Mouse (Mus musculus) lung, adult 2 months (tissue): ENCODE data around the gene Hist1h2br. TPM values are rescaled to one million over a fixed set of nuclear protein-coding genes. Genes with fewer than 3 reads are reported as not detected.
"Not testable (repeated sequence)": the region's sequence is repeated elsewhere in the genome, so short reads cannot be mapped to it uniquely, and the experiment has no call there.

Source experiments
- DNase-seq: peaks from one replicate; pipeline ENCODE4 v3.0.0; 2022
- H3K4me1 ChIP-seq: fragments of 200-500 bp; 2 replicates; pipeline ENCODE4 v1.6.1; 2011; ENCODE audit warnings: low read length; ENCODE audit not compliant: control insufficient read depth, insufficient read depth
- H3K4me3 ChIP-seq: fragments of 200-500 bp; replicated peaks from 2 replicates; pipeline ENCODE3; 2011; ENCODE audit warnings: low read depth, mild to moderate bottlenecking, control low read depth, low read length; ENCODE audit errors: extremely low read depth
- CTCF ChIP-seq: fragments of 200-500 bp; IDR thresholded peaks from 2 replicates; pipeline ENCODE4 v1.5.1; 2011; ENCODE audit warnings: mild to moderate bottlenecking, low read length, control low read depth; ENCODE audit not compliant: insufficient read depth
- POLR2A ChIP-seq: fragments of 200-500 bp; IDR thresholded peaks from 2 replicates; pipeline ENCODE4 v1.6.1; 2011; ENCODE audit warnings: low read depth, mild to moderate bottlenecking, control low read depth, low read length, borderline replicate concordance; ENCODE audit errors: extremely low read depth
- WGBS: fragments of 180-500 bp; shearing (Covaris S2); methylation state at CpG from one replicate; pipeline ENCODE4 v1.1.7; 2018; 5-methylcytosine and 5-hydroxymethylcytosine counted together
- polyA plus RNA-seq: library from polyadenylated mRNA; depleted of rRNA; stranded (reverse); fragments of >200 nt; gene quantifications from 2 replicates; pipeline ENCODE4 v1.2.3, GENCODE M21; 2012

Hist1h2br gene
- polyA plus RNA-seq, 1 experiment, result 3.3 TPM

- H3K4me1 ChIP-seq, DNase-seq, H3K4me3 ChIP-seq: not testable (repeated sequence)
- under 1% methylated on average over 14 of the region's 14 CpGs for WGBS
Measured at GRCm38 (mm10) chr13:21812092-21812491, 21.5 kb upstream of the Hist1h2br start.

- not testable (repeated sequence) for H3K4me3 ChIP-seq, DNase-seq, H3K4me1 ChIP-seq
- 66% methylated on average over 8 of the region's 16 CpGs for WGBS
Measured at GRCm38 (mm10) chr13:21820082-21820890, 13.3 kb upstream of the Hist1h2br start.

GRCm38 (mm10) chr13:21828511-21828910 lies 5.0 kb upstream of the Hist1h2br start:
- Histone ChIP-seq H3K4me1 (no peaks in the 10 kb centered on the region), H3K4me3 (no peak overlapping the region)
- no peak for DNase-seq
- TF ChIP-seq POLR2A, result no peak
- no peak for TF ChIP-seq CTCF
- WGBS, result 81% methylated on average over 3 of the region's 3 CpGs

- 89% methylated on average over 10 of the region's 10 CpGs for WGBS
- no peak overlapping the region for H3K4me3 ChIP-seq
- TF ChIP-seq POLR2A (no peak), CTCF (no peak)
- DNase-seq, result no peak
- H3K4me1 ChIP-seq, result no peaks in the 10 kb centered on the region
Measured at GRCm38 (mm10) chr13:21830344-21830743, 3.2 kb upstream of the Hist1h2br start.

GRCm38 (mm10) chr13:21831418-21832394 lies 1.8 kb upstream of the Hist1h2br start, which contains the start of gene Hist1h4n:
Gene Hist1h4n (minus strand): TSS chr13:21832196.
- TF ChIP-seq POLR2A, result peak; percentile 41; the same call in 1 of the 2 replicates
- WGBS, result under 1% methylated on average over 27 of the region's 58 CpGs
- H3K4me1 ChIP-seq, DNase-seq, H3K4me3 ChIP-seq: not testable (repeated sequence)

GRCm38 (mm10) chr13:21840508-21840907 lies 7.0 kb downstream of the Hist1h2br start:
- not testable (repeated sequence) for DNase-seq, H3K4me1 ChIP-seq, H3K4me3 ChIP-seq
- no CpG with 5 or more reads among the region's 4 CpGs for WGBS

- H3K4me1 ChIP-seq, H3K4me3 ChIP-seq, DNase-seq: not testable (repeated sequence)
Measured at GRCm38 (mm10) chr13:21846356-21846755, 12.8 kb downstream of the Hist1h2br start.

- no peak for TF ChIP-seq POLR2A
- no peak for DNase-seq
- Histone ChIP-seq H3K4me3 (no peak overlapping the region), H3K4me1 (no peaks in the 10 kb centered on the region)
- WGBS, result 55% methylated on average over 8 of the region's 8 CpGs
Measured at GRCm38 (mm10) chr13:21847883-21848282, 14.3 kb downstream of the Hist1h2br start.

- H3K4me1 ChIP-seq, H3K4me3 ChIP-seq, DNase-seq: not testable (repeated sequence)
- 79% methylated on average over 1 of the region's 1 CpGs for WGBS
Measured at GRCm38 (mm10) chr13:21850696-21851095, 17.2 kb downstream of the Hist1h2br start.

- no peak overlapping the region for H3K4me3 ChIP-seq
- WGBS, result 31% methylated on average over 3 of the region's 3 CpGs
- DNase-seq, result no peak
- no peaks in the 10 kb centered on the region for H3K4me1 ChIP-seq
- TF ChIP-seq POLR2A, result no peak
- no peak for TF ChIP-seq CTCF
Measured at GRCm38 (mm10) chr13:21852215-21852945, 18.8 kb downstream of the Hist1h2br start.
